Mouse (Mus musculus): ENCODE data around the gene Nr2f1. TPM values are rescaled to one million over a fixed set of nuclear protein-coding genes. Genes with fewer than 3 reads are reported as not detected.

Nr2f1 gene
- total RNA-seq, 2 experiments from 2014 or later: 133 to 142 TPM

GRCm38 (mm10) chr13:78164941-78165340 lies 34.6 kb downstream of the Nr2f1 start:
- intact Hi-C loops (cut with DNase I): no loop called here
- DNase-seq (ENCODE audit: low spot score in 2 of 2): no peak

GRCm38 (mm10) chr13:78163087-78163958 lies 36.2 kb downstream of the Nr2f1 start:
- intact Hi-C loops (cut with DNase I): no loop called here
- peak; percentile 74 to 82 for DNase-seq (ENCODE audit: low spot score in 2 of 2)

GRCm38 (mm10) chr13:78162149-78162548 lies 37.4 kb downstream of the Nr2f1 start:
- peak in 1 of 2 experiments; percentile 61 for DNase-seq (ENCODE audit: low spot score in 2 of 2)
- intact Hi-C loops (cut with DNase I): no loop called here

GRCm38 (mm10) chr13:78157465-78157864 lies 42.1 kb downstream of the Nr2f1 start:
- intact Hi-C loops (cut with DNase I): no loop called here

More at GRCm38 (mm10) chr13:78157465-78157864, 42.1 kb downstream of the Nr2f1 start:
- no peak for DNase-seq (ENCODE audit: low spot score in 2 of 2)

Other genes with a start within 250 kb of the Nr2f1 start
- gene Pou5f2, start 174.9 kb downstream of the Nr2f1 start, total RNA-seq (2021): 1 to 10 TPM; 1.5 to 1.8 TPM

Measured in left cerebral cortex, postnatal 14 days (tissue).